Mouse (Mus musculus) neural tube, embryonic 10.5 days (tissue): ENCODE data around the gene Klhl36.

Experiments
- DNase-seq: peaks from one replicate; pipeline ENCODE4 v3.0.0-alpha.2; 2017; ENCODE audit warnings: low spot score; ENCODE audit errors: extremely low spot score

Gene Klhl36

DNA sequence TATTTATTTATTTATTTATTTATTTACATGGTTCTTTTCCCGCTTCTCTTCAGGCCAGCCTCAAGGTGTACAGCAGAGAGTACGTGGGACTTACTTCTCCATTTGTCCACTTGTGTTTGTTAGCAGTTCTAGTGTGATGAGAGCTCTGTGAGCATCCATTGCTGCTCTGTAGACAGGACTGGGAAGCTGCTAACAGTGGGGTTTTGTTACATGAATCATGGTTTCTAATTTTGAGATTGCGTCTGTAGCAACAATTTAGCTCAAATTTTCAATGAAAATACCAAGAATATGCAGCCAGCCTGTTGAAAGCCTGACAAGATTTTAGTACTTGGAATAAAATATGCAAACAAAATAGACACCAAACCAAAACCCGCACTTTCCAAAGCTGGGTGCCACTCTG, 63.4 kb downstream of the Klhl36 start:
- DNase-seq, result no peak

DNA sequence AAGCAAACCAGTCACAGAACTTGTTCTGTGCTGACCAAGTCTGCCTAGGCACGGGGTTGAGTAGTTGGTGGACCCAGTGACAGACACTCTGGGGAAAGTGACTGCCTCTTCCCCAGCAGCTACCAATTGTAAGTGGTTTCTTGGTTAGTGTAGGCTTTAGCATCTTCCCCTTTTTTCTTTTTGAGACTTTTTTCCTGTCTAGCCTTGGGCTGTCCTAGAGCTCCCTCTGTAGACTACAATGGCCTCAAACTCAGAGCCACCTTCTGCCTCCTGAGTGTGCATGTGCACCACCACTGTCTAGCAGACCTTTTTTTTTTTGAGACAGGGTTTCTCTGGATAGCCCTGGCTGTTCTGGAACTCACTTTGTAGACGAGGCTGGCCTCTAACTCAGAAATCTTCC, 64.4 kb downstream of the Klhl36 start:
- no peak for DNase-seq
